Mouse (Mus musculus): ENCODE measurements around the gene Sgpp2.

GRCm38 (mm10) chr1:78322098-78322778 lies 12.1 kb downstream of the Sgpp2 start:
- TF ChIP-seq CTCF (IDR thresholded peaks at IDR 0.05; ENCODE audit: low read depth) (no peak), EP300 (optimal IDR thresholded peaks at IDR 0.05) (no peak)

Measured in stomach, postnatal 0 days (tissue).